In the genomic region with DNA sequence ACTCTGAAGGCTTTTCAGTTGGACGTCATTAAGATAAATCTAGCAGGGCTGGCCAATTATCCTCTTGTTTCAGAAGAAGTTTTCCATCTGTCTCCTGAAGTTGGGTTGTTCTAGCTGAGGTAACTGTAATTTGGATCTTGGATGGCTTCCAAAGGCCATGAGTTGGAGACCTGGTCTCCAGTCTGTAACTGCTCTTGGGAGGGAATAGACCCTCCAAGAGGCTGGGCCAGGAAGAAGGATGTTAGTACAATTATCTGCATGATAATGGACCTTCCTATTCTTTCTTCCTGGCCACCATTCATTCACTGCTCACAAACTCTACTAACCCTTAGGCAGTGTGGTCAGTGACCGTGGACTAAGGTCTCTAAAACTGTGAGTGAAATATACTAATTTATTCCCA, we compare ENCODE assay signal across 16 mouse cellular contexts.
"Had no signal": no experiment of that assay in that cellular context is flagged by ENCODE, and none has a peak within 500 bp of the region (broad histone marks: within the 10 kb centered on the region; RNA-seq: fewer than 3 reads in every experiment).

No protein-coding gene starts in this region.

- H3K4me3 ChIP-seq: liver, embryonic 13.5 days; liver, embryonic 15.5 days; megakaryocyte, embryonic 14.5 days; midbrain, embryonic 10.5 days; midbrain, embryonic 12.5 days; neural tube, embryonic 12.5 days had no signal

- H3K9me3 ChIP-seq: liver, embryonic 13.5 days; liver, embryonic 15.5 days; midbrain, embryonic 10.5 days; midbrain, embryonic 12.5 days; neural tube, embryonic 12.5 days had no signal

- H3K9ac ChIP-seq: liver, embryonic 13.5 days; liver, embryonic 15.5 days; liver, postnatal 0 days; midbrain, embryonic 12.5 days; neural tube, embryonic 12.5 days had no signal

- H3K4me1 ChIP-seq: liver, embryonic 13.5 days; liver, embryonic 15.5 days; megakaryocyte, embryonic 14.5 days; neural tube, embryonic 12.5 days had no signal

- H3K4me2 ChIP-seq: liver, embryonic 13.5 days; liver, embryonic 15.5 days; midbrain, embryonic 12.5 days; neural tube, embryonic 12.5 days had no signal

- ATAC-seq: liver, postnatal 0 days had no signal

- H3K27me3 ChIP-seq: liver, embryonic 13.5 days; liver, embryonic 15.5 days; megakaryocyte, embryonic 14.5 days; midbrain, embryonic 12.5 days; neural tube, embryonic 12.5 days had no signal

- DNase-seq: liver, embryonic 13.5 days; liver, postnatal 0 days; lung, adult 2 months; lung, postnatal 10 days; lung, postnatal 36 days; midbrain, embryonic 14.5 days; right cerebral cortex, postnatal 14 days; thymus, adult 2 months; thymus, postnatal 25 days; thymus, postnatal 4 days had no signal

- H3K36me3 ChIP-seq: liver, embryonic 13.5 days; liver, embryonic 15.5 days; midbrain, embryonic 10.5 days; midbrain, embryonic 12.5 days; neural tube, embryonic 12.5 days had no signal

- H3K27ac ChIP-seq: liver, embryonic 13.5 days; liver, embryonic 15.5 days; macrophage; midbrain, embryonic 10.5 days; midbrain, embryonic 12.5 days; neural tube, embryonic 12.5 days had no signal
